Mouse (Mus musculus) embryonic fibroblast, embryonic 13.5 days (primary cell): Measurements from ENCODE around the gene St3gal6.

Experiments used
- CTCF ChIP-seq: IDR thresholded peaks from 2 replicates; pipeline ENCODE4 v1.5.1; 2011; ENCODE audit warnings: mild to moderate bottlenecking, control low read depth, low read length, moderate library complexity, borderline replicate concordance; ENCODE audit not compliant: insufficient read depth
- POLR2A ChIP-seq: IDR thresholded peaks from 2 replicates; pipeline ENCODE4 v1.6.1; 2011; ENCODE audit warnings: low read depth, mild to moderate bottlenecking, control low read depth, low read length, moderate library complexity

DNA sequence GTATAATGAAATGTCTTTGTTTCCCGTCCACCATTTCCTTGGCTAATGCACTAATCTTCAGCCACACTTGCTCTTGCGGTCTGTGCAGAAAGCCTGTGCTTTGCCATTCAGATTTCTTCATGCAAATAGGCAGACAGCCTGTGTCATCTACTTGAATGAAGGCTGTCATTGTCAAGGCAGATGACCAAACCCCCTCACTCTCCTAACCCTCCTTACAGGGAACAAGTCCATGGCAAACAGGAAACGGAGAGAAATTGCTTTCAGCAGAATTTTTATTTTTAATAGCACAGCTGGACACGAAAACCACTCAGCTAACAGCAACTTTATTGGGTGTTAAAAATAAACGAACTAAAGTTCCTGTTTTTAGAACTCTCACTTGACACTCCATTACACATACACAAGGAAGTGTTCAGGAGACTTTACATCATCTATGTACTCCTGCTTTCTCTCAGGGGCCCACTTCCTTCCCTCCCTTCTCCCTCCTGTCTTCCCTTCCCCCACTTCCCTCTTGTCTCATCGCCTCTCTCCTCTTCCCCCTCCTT, 22.2 kb downstream of the St3gal6 start:
- TF ChIP-seq CTCF (no peak), POLR2A (no peak)
